In the genomic region with DNA sequence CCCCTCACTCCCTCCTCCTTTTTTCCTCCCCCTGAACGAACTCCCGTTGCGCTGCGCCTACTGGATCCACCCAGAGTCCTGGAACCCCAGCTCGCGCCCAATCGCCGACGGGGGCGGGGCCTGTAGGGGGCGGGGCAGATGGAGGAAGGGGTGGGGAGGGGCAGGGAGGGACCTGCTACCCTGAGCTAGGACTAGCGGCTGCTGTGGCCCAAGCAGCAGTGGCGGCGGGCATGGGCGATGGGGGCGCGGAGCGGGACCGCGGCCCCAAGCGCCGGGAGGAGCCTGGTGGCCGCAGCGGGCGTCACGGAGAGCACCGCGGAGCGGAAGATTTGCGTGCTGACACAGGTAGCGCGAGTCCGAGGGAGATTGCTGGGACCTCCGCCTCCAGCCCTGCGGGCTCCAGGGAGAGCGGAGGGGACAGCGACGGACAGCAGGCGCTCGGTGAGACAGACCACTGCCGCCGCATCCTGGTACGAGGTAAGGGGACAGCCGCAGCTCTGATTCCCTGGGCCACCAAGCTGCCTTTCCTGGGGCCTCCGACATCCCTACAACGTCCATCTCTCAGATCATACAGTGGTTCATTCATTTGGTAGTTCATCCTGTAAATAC, we compare ENCODE assay signal across 9 mouse cellular contexts. TPM values are rescaled to one million over a fixed set of nuclear protein-coding genes. Genes with fewer than 3 reads are reported as not detected.
DNase-seq lines count a peak whose midpoint lies in the region; ATAC-seq and TF ChIP-seq lines count a peak whose summit lies in the region.
"Had no signal": no experiment of that assay in that cellular context is flagged by ENCODE, and none has a peak within 500 bp of the region (broad histone marks: within the 10 kb centered on the region; RNA-seq: fewer than 3 reads in every experiment).

A gene (plus strand): TSS at position 198 of the 609 bp plus-strand sequence.

- no peaks in the 10 kb centered on the region for H3K9me3 ChIP-seq in ES-Bruce4 (replicated peaks; ENCODE audit: control insufficient read depth, insufficient read depth, low read length, poor library complexity, severe bottlenecking)
- H3K9me3 ChIP-seq in hindbrain, embryonic 16.5 days (ENCODE audit: control insufficient read depth, low read length): no peaks in the 10 kb centered on the region
- H3K9me3 ChIP-seq in liver, embryonic 12.5 days (replicated peaks): no peaks in the 10 kb centered on the region

- WGBS in hindbrain, embryonic 16.5 days: under 1% methylated on average over 36 of the region's 46 CpGs
- 2% methylated on average over 46 of the region's 46 CpGs for WGBS in liver, embryonic 12.5 days (ENCODE audit: insufficient replicate concordance)

- H3K4me2 ChIP-seq in hindbrain, embryonic 16.5 days (ENCODE audit: low read length): peak within 1 kb of the TSS; percentile 54
- H3K4me2 ChIP-seq in liver, embryonic 12.5 days: peak within 1 kb of the TSS; percentile 69

- peaks cover 28% of the 10 kb centered on the region for H3K27me3 ChIP-seq in ES-Bruce4 (ENCODE audit: control insufficient read depth, insufficient read depth, low read length, poor library complexity, severe bottlenecking)
- H3K27me3 ChIP-seq in hindbrain, embryonic 16.5 days (replicated peaks; ENCODE audit: control insufficient read depth, insufficient read depth, low read length): peaks cover 77% of the 10 kb centered on the region
- peaks cover 100% of the 10 kb centered on the region for H3K27me3 ChIP-seq in liver, embryonic 12.5 days (replicated peaks)

- no peak for TF ChIP-seq CTCF in ES-Bruce4 (IDR thresholded peaks at IDR 0.05; ENCODE audit: low read depth, low read length)

- H3K4me3 ChIP-seq in ES-Bruce4 (ENCODE audit: low read depth, low read length): peak within 1 kb of the TSS; percentile 70
- peak within 1 kb of the TSS; percentile 30 for H3K4me3 ChIP-seq in hindbrain, embryonic 16.5 days (ENCODE audit: low read length)
- peak within 1 kb of the TSS; percentile 44 for H3K4me3 ChIP-seq in liver, embryonic 12.5 days

- no peak for TF ChIP-seq EP300 in ES-Bruce4 (IDR thresholded peaks at IDR 0.05; ENCODE audit: insufficient read depth, low read depth, low read length)

- no peak for TF ChIP-seq POLR2A in ES-Bruce4 (IDR thresholded peaks at IDR 0.05; ENCODE audit: insufficient read depth, low read length)

- peak within 1 kb of the TSS; percentile 49; the same call in 1 of the 2 replicates for H3K9ac ChIP-seq in ES-Bruce4 (ENCODE audit: low read depth, poor library complexity, severe bottlenecking)
- no peak within 1 kb of the TSS for H3K9ac ChIP-seq in hindbrain, embryonic 16.5 days (ENCODE audit: low read depth, low read length)
- H3K9ac ChIP-seq in liver, embryonic 12.5 days: no peak within 1 kb of the TSS

- peak; percentile 41 to 57 for DNase-seq in adrenal gland, postnatal 4 days (ENCODE audit: low spot score in 2 of 2)
- DNase-seq in gastrocnemius, adult 18-20 months (ENCODE audit: low spot score): peak; percentile 77
- peak; percentile 46 for DNase-seq in naive thymus-derived CD4-positive, alpha-beta T cell, adult 2 months (ENCODE audit: low read depth)
- DNase-seq in urinary bladder, postnatal 4 days (ENCODE audit: low spot score in 2 of 2): peak; percentile 47 to 64
- DNase-seq in cerebellum, adult 11 months: no peak

- H3K27ac ChIP-seq in ES-Bruce4 (ENCODE audit: insufficient read depth, low read length): no peak within 1 kb of the TSS
- no peak within 1 kb of the TSS for H3K27ac ChIP-seq in hindbrain, embryonic 16.5 days (ENCODE audit: low read depth, low read length)
- no peak within 1 kb of the TSS for H3K27ac ChIP-seq in liver, embryonic 12.5 days

- peak; percentile 78 for ATAC-seq in hindbrain, embryonic 16.5 days
- ATAC-seq in liver, embryonic 12.5 days: peak; percentile 78

- no peaks in the 10 kb centered on the region for H3K4me1 ChIP-seq in ES-Bruce4 (ENCODE audit: control insufficient read depth, insufficient read depth, low read length)
- H3K4me1 ChIP-seq in hindbrain, embryonic 16.5 days (ENCODE audit: control insufficient read depth, insufficient read depth, low read depth, low read length): peaks cover 9% of the 10 kb centered on the region
- H3K4me1 ChIP-seq in liver, embryonic 12.5 days: peaks cover 20% of the 10 kb centered on the region

- no peaks in the 10 kb centered on the region for H3K36me3 ChIP-seq in ES-Bruce4 (ENCODE audit: control insufficient read depth, insufficient read depth, low read length, poor library complexity, severe bottlenecking)
- H3K36me3 ChIP-seq in hindbrain, embryonic 16.5 days (ENCODE audit: control insufficient read depth, insufficient read depth, low read length): no peaks in the 10 kb centered on the region
- no peaks in the 10 kb centered on the region for H3K36me3 ChIP-seq in liver, embryonic 12.5 days

RNA-seq across cellular contexts. Expression of the gene that starts here (rescaled TPM):
- not detected in 2 replicates for polyA plus RNA-seq in ES-Bruce4 (2011; ENCODE audit: insufficient read depth, insufficient read length, low read depth, missing spikeins)
- not detected for total RNA-seq in adrenal gland, postnatal 4 days (2021)
- total RNA-seq in gastrocnemius, adult 18-20 months (2021): not detected
- not detected in 2 replicates for polyA plus RNA-seq in hindbrain, embryonic 16.5 days (2015; fragmentation: Nextera tagmentation; extraction: Ambion mirVana)
- not detected in 2 replicates for polyA plus RNA-seq in liver, embryonic 12.5 days (2016; fragmentation: Nextera tagmentation; extraction: Ambion mirVana)
- total RNA-seq: gastrocnemius, postnatal 36 days had no signal

Comparison
In these comparisons a context has a peak if more than half of its experiments do, and no peak if none do; other contexts are left out.
1. Peak in DNase-seq in adrenal gland, postnatal 4 days; RNA of the gene not detected or under 1 TPM.
2. Peak in DNase-seq in gastrocnemius, adult 18-20 months; RNA of the gene not detected or under 1 TPM.
3. Peak in ATAC-seq, H3K4me3 ChIP-seq and H3K4me2 ChIP-seq in hindbrain, embryonic 16.5 days; RNA of the gene not detected or under 1 TPM.
4. Peak in ATAC-seq, H3K4me3 ChIP-seq and H3K4me2 ChIP-seq in liver, embryonic 12.5 days; RNA of the gene not detected or under 1 TPM.